Mouse (Mus musculus) ES-Bruce4 (cell line): Measurements from ENCODE around the gene Prn.

Source experiments
- CTCF ChIP-seq: IDR thresholded peaks from one replicate; pipeline ENCODE4 v1.8.1; 2011; ENCODE audit warnings: low read depth, low read length
- EP300 ChIP-seq: IDR thresholded peaks from 2 replicates; pipeline ENCODE4 v1.6.1; 2011; ENCODE audit warnings: low read depth, low read length; ENCODE audit not compliant: insufficient read depth
- POLR2A ChIP-seq: IDR thresholded peaks from one replicate; pipeline ENCODE4 v1.8.1; 2011; ENCODE audit warnings: low read length; ENCODE audit not compliant: insufficient read depth

GRCm38 (mm10) chr2:131956336-131957256, 46.8 kb downstream of the Prn start:
- TF ChIP-seq CTCF = no peak
- no peak for TF ChIP-seq EP300
- TF ChIP-seq POLR2A = no peak
